In the genomic region with DNA sequence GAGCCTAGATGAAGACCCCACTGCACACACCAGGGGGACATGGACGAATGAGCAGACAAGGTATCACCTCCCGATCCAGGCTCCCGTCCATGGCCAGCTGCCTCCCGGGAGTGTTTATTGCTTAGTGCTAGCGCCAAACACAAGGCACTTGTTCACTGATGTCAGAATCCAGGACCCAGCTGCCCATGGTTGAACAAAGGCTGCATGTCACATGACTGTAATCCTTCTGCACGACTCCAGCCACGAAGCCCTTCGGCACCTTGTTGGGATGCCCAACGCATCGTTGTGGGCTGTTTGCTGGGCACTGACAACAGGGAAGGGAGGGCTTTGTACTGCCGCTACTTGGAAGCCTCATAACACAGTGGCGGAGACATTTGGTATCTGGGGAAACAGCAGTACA, we compare ENCODE assay signal across 7 mouse cellular contexts. TPM values are rescaled to one million over a fixed set of nuclear protein-coding genes. Genes with fewer than 3 reads are reported as not detected.
A peak's percentile ranks its signal among the peaks of the same experiment; 100 is the strongest.
DNase-seq lines count a peak whose midpoint lies in the region; ATAC-seq and TF ChIP-seq lines count a peak whose summit lies in the region.

TSS of gene B230104I21Rik (plus strand) at position 367 of the 400 bp plus-strand sequence.

- H3K4me2 ChIP-seq in lung, embryonic 16.5 days (ENCODE audit: low read depth, low read length) = peak within 1 kb of the TSS; percentile 48
- H3K4me2 ChIP-seq in forebrain, postnatal 0 days (ENCODE audit: low read depth) = 0 out of 2 replicates have a peak within 1 kb of the TSS, but pooled peaks have one; percentile 8
- peak within 1 kb of the TSS; percentile 44 for H3K4me2 ChIP-seq in midbrain, embryonic 15.5 days

- peaks cover 6% of the 10 kb centered on the region for H3K4me1 ChIP-seq in lung, embryonic 16.5 days (replicated peaks; ENCODE audit: control insufficient read depth, insufficient read depth, low read length)
- no peaks in the 10 kb centered on the region; the same call in 1 of the 2 replicates for H3K4me1 ChIP-seq in forebrain, postnatal 0 days (ENCODE audit: insufficient read depth)
- peaks cover 31% of the 10 kb centered on the region for H3K4me1 ChIP-seq in midbrain, embryonic 15.5 days

- no peaks in the 10 kb centered on the region for H3K27me3 ChIP-seq in lung, embryonic 16.5 days (ENCODE audit: control insufficient read depth, insufficient read depth, low read depth, low read length)
- no peaks in the 10 kb centered on the region for H3K27me3 ChIP-seq in forebrain, postnatal 0 days (ENCODE audit: insufficient read depth, low read length)
- no peaks in the 10 kb centered on the region for H3K27me3 ChIP-seq in midbrain, embryonic 15.5 days (replicated peaks)

- WGBS in lung, embryonic 16.5 days = 74% methylated on average over 12 of the region's 12 CpGs
- WGBS in forebrain, postnatal 0 days = 21% methylated on average over 12 of the region's 12 CpGs
- 35% methylated on average over 12 of the region's 12 CpGs for WGBS in midbrain, embryonic 15.5 days

- peak within 1 kb of the TSS; percentile 83 for H3K27ac ChIP-seq in lung, embryonic 16.5 days (ENCODE audit: low read length)
- peak within 1 kb of the TSS; percentile 29; the same call in 1 of the 2 replicates for H3K27ac ChIP-seq in forebrain, postnatal 0 days (ENCODE audit: low read depth, low read length)
- peak within 1 kb of the TSS; percentile 4; the same call in 1 of the 2 replicates for H3K27ac ChIP-seq in midbrain, embryonic 15.5 days

- no peak for DNase-seq in lung, postnatal 4 days
- peak; percentile 68 for DNase-seq in forebrain, postnatal 0 days
- peak; percentile 27 to 32 for DNase-seq in layer of hippocampus, postnatal 25 days (ENCODE audit: extremely low spot score in 1 of 2, low spot score in 1 of 2)
- DNase-seq in gastrocnemius, adult 8-10 months (ENCODE audit: low spot score in 2 of 2) = no peak
- DNase-seq in B cell, adult 2 months = no peak

- peak within 1 kb of the TSS; percentile 27 for H3K4me3 ChIP-seq in lung, embryonic 16.5 days (ENCODE audit: low read length)
- H3K4me3 ChIP-seq in forebrain, postnatal 0 days (ENCODE audit: low read depth, low read length) = no peak within 1 kb of the TSS
- peak within 1 kb of the TSS; percentile 19; the same call in 1 of the 2 replicates for H3K4me3 ChIP-seq in midbrain, embryonic 15.5 days

- no peaks in the 10 kb centered on the region for H3K9me3 ChIP-seq in lung, embryonic 16.5 days (ENCODE audit: control insufficient read depth, low read length)
- no peaks in the 10 kb centered on the region for H3K9me3 ChIP-seq in forebrain, postnatal 0 days (ENCODE audit: low read length)
- no peaks in the 10 kb centered on the region for H3K9me3 ChIP-seq in midbrain, embryonic 15.5 days

- H3K36me3 ChIP-seq in lung, embryonic 16.5 days (ENCODE audit: control insufficient read depth, insufficient read depth, low read length) = no peaks in the 10 kb centered on the region
- no peaks in the 10 kb centered on the region for H3K36me3 ChIP-seq in forebrain, postnatal 0 days (ENCODE audit: insufficient read depth)
- H3K36me3 ChIP-seq in midbrain, embryonic 15.5 days (replicated peaks) = no peaks in the 10 kb centered on the region

- no peak for TF ChIP-seq CTCF in forebrain, postnatal 0 days (IDR thresholded peaks at IDR 0.05; ENCODE audit: low read depth)

- no peak for ATAC-seq in lung, embryonic 16.5 days (ENCODE audit: low read depth)
- ATAC-seq in forebrain, postnatal 0 days = peak; percentile 90
- peak; percentile 56 for ATAC-seq in midbrain, embryonic 15.5 days (replicated peaks)

- H3K9ac ChIP-seq in lung, embryonic 16.5 days (ENCODE audit: low read length) = peak within 1 kb of the TSS; percentile 39
- H3K9ac ChIP-seq in forebrain, postnatal 0 days = no peak within 1 kb of the TSS
- no peak within 1 kb of the TSS for H3K9ac ChIP-seq in midbrain, embryonic 15.5 days

RNA-seq across cellular contexts. Expression of gene B230104I21Rik, which starts in this region (rescaled TPM):
- polyA plus RNA-seq in lung, embryonic 16.5 days (2015; fragmentation: Nextera tagmentation; extraction: Ambion mirVana) = not detected in 2 replicates
- 0.54 and 0.90 TPM in 2 replicates for total RNA-seq in forebrain, postnatal 0 days (2014; rRNA removed)
- not detected in 2 replicates for polyA plus RNA-seq in forebrain, postnatal 0 days (2015; fragmentation: Nextera tagmentation; extraction: Ambion mirVana)
- total RNA-seq in layer of hippocampus, postnatal 25 days (2021) = 1 to 10 TPM in 1 of 2 experiments, under 1 TPM in 1; 0.32 to 1.0 TPM
- polyA plus RNA-seq in midbrain, embryonic 15.5 days (2015; fragmentation: Nextera tagmentation; extraction: Ambion mirVana) = not detected in 2 replicates
- total RNA-seq in gastrocnemius, adult 8-10 months (2022) = not detected

Comparison
In these comparisons a context has a peak if more than half of its experiments do, and no peak if none do; other contexts are left out.
1. Peak in DNase-seq, ATAC-seq, H3K27ac ChIP-seq and H3K4me2 ChIP-seq in forebrain, postnatal 0 days; RNA of the gene not detected or under 1 TPM.
2. Peak in ATAC-seq, H3K4me3 ChIP-seq, H3K27ac ChIP-seq and H3K4me2 ChIP-seq in midbrain, embryonic 15.5 days; RNA of the gene not detected or under 1 TPM.
3. H3K27ac ChIP-seq: peak in every context shown above with its lines; median percentile 83 in lung, embryonic 16.5 days; 29 in forebrain, postnatal 0 days; 4 in midbrain, embryonic 15.5 days.
4. DNase-seq: peak in layer of hippocampus, postnatal 25 days (2 of 2); none in lung, postnatal 4 days (0 of 2), gastrocnemius, adult 8-10 months (0 of 2) and B cell, adult 2 months (0 of 2).
5. Peak in every context shown above with its lines, with median percentiles within 50 percentile points of each other: H3K4me2 ChIP-seq.